Mouse (Mus musculus): Measurements from ENCODE around the gene 4930469K13Rik. TPM values are rescaled to one million over a fixed set of nuclear protein-coding genes. Genes with fewer than 3 reads are reported as not detected.

Gene 4930469K13Rik
- total and polyA plus RNA-seq, 3 experiments = 0.23 to 0.29 TPM; not detected in 1

GRCm38 (mm10) chr11:33939456-33940113 lies 158.8 kb downstream of the 4930469K13Rik start:
- H3K4me3 ChIP-seq (ENCODE audit: control insufficient read depth in 1 of 2, insufficient read depth in 1 of 2, low read depth in 2 of 2, low read length in 2 of 2) = peak overlapping the region; percentile 18 to 54
- peaks cover 0 to 58% of the 10 kb centered on the region in 2 experiments; a peak in 2 of 4 replicates for H3K36me3 ChIP-seq (ENCODE audit: control insufficient read depth in 1 of 2, insufficient read depth in 2 of 2, low read length in 2 of 2)
- no peaks in the 10 kb centered on the region; the same call in 1 of the 2 replicates for H3K79me2 ChIP-seq (ENCODE audit: control insufficient read depth, insufficient read depth, low read length, poor library complexity)
- H3K27me3 ChIP-seq (ENCODE audit: control insufficient read depth in 1 of 2, insufficient read depth in 2 of 2, low read length in 2 of 2) = no peaks in the 10 kb centered on the region
- peak overlapping the region; percentile 91 for H3K27ac ChIP-seq (ENCODE audit: control insufficient read depth, low read depth, low read length)
- peak; percentile 87 for DNase-seq (ENCODE audit: low read depth, low spot score)
- no peaks in the 10 kb centered on the region for H3K9me3 ChIP-seq (replicated peaks; ENCODE audit: insufficient read depth, low read length)
- peaks cover 26 to 60% of the 10 kb centered on the region in 2 experiments for H3K4me1 ChIP-seq (ENCODE audit: control insufficient read depth in 1 of 2, insufficient read depth in 2 of 2, low read length in 2 of 2)
- peak overlapping the region; percentile 46 for H3K9ac ChIP-seq (ENCODE audit: control insufficient read depth, low read depth, low read length, poor library complexity, severe bottlenecking)
- peak; percentile 75; the same call in 1 of the 2 replicates for TF ChIP-seq ZMIZ1 (IDR thresholded peaks at IDR 0.05; ENCODE audit: low read depth, low read length)
- no peak for TF ChIP-seq POLR2AphosphoS2 (IDR thresholded peaks at IDR 0.05; ENCODE audit: low read length)
- TF ChIP-seq POLR2A (IDR thresholded peaks at IDR 0.05; ENCODE audit: control insufficient read depth in 1 of 2, insufficient read depth in 1 of 2, low read depth in 1 of 2, low read length in 2 of 2, poor library complexity in 1 of 2) = no peak
- no peak for TF ChIP-seq JUND (IDR thresholded peaks at IDR 0.05; ENCODE audit: low read depth, low read length)
- no peak for TF ChIP-seq HCFC1 (IDR thresholded peaks at IDR 0.05; ENCODE audit: low read depth, low read length)
- peak; percentile 80; the same call in 1 of the 2 replicates for TF ChIP-seq SIN3A (IDR thresholded peaks at IDR 0.05; ENCODE audit: low read length)
- TF ChIP-seq NELFE (IDR thresholded peaks at IDR 0.05; ENCODE audit: low read depth, low read length) = no peak; the same call in 1 of the 2 replicates
- no peak for TF ChIP-seq NRF1 (IDR thresholded peaks at IDR 0.05; ENCODE audit: insufficient read depth, low read depth, low read length, poor library complexity, severe bottlenecking)
- TF ChIP-seq SMC3 (IDR thresholded peaks at IDR 0.05; ENCODE audit: low read depth, low read length) = no peak
- no peak for TF ChIP-seq E2F4 (IDR thresholded peaks at IDR 0.05; ENCODE audit: borderline replicate concordance, low read depth, low read length)
- TF ChIP-seq CTCF (IDR thresholded peaks at IDR 0.05 in 2 of 3, conservative IDR thresholded peaks at IDR 0.05 in 1 of 3; ENCODE audit: control insufficient read depth in 1 of 3, insufficient read depth in 1 of 3, low read depth in 2 of 3, low read length in 3 of 3, poor library complexity in 1 of 3, severe bottlenecking in 1 of 3) = peak in 1 of 3 experiments; percentile 4; a peak in 1 of 6 replicates
- TF ChIP-seq MYC (IDR thresholded peaks at IDR 0.05; ENCODE audit: low read depth, low read length) = 0 out of 2 replicates have a peak, but pooled peaks have one; percentile 77
- no peak for TF ChIP-seq RAD21 (IDR thresholded peaks at IDR 0.05; ENCODE audit: low read depth, low read length)
- TF ChIP-seq UBTF (IDR thresholded peaks at IDR 0.05; ENCODE audit: borderline replicate concordance, insufficient read depth, low read depth, low read length) = no peak
- TF ChIP-seq GATA1 (IDR thresholded peaks at IDR 0.05; ENCODE audit: low read depth, low read length) = peak; percentile 87
- no peak for TF ChIP-seq MEF2A (IDR thresholded peaks at IDR 0.05; ENCODE audit: extremely low read depth, insufficient replicate concordance, low read depth, low read length, poor library complexity, severe bottlenecking)
- peak; percentile 4; the same call in 1 of the 2 replicates for TF ChIP-seq BHLHE40 (IDR thresholded peaks at IDR 0.05; ENCODE audit: borderline replicate concordance, low read depth, low read length)
- peak; percentile 46; the same call in 1 of the 2 replicates for TF ChIP-seq TBP (IDR thresholded peaks at IDR 0.05; ENCODE audit: low read depth, low read length)
- peak; percentile 88 for TF ChIP-seq ETS1 (IDR thresholded peaks at IDR 0.05; ENCODE audit: low read depth, low read length)
- 0 out of 2 replicates have a peak, but pooled peaks have one; percentile 46 for TF ChIP-seq MAFK (IDR thresholded peaks at IDR 0.05; ENCODE audit: borderline replicate concordance, low read depth, low read length)
- TF ChIP-seq RCOR1 (IDR thresholded peaks at IDR 0.05; ENCODE audit: low read depth, low read length) = peak; percentile 85
- no peak; the same call in 1 of the 2 replicates for TF ChIP-seq ZC3H11A (IDR thresholded peaks at IDR 0.05; ENCODE audit: low read depth, low read length)
- TF ChIP-seq MXI1 (IDR thresholded peaks at IDR 0.05; ENCODE audit: low read depth, low read length) = peak; percentile 73
- no peak; the same call in 1 of the 2 replicates for TF ChIP-seq ZKSCAN1 (IDR thresholded peaks at IDR 0.05; ENCODE audit: low read depth, low read length)
- peak; percentile 54 for TF ChIP-seq TCF12 (IDR thresholded peaks at IDR 0.05; ENCODE audit: low read depth, low read length)
- TF ChIP-seq CHD2 (IDR thresholded peaks at IDR 0.05; ENCODE audit: low read length) = no peak
- TF ChIP-seq POLR2AphosphoS5 (IDR thresholded peaks at IDR 0.05; ENCODE audit: borderline replicate concordance, low read depth, low read length) = no peak
- no peak for TF ChIP-seq CHD1 (IDR thresholded peaks at IDR 0.05; ENCODE audit: low read depth, low read length)
- peak; percentile 65 to 86; a peak in 3 of 4 replicates for TF ChIP-seq EP300 (IDR thresholded peaks at IDR 0.05; ENCODE audit: low read depth in 1 of 2, low read length in 2 of 2)
- no peak; the same call in 1 of the 2 replicates for TF ChIP-seq MAZ (IDR thresholded peaks at IDR 0.05; ENCODE audit: low read depth, low read length)
- TF ChIP-seq USF1 (IDR thresholded peaks at IDR 0.05; ENCODE audit: low read depth, low read length) = no peak
- TF ChIP-seq GABPA (IDR thresholded peaks at IDR 0.05; ENCODE audit: low read depth, low read length) = no peak
- no peak for TF ChIP-seq USF2 (IDR thresholded peaks at IDR 0.05; ENCODE audit: borderline replicate concordance in 1 of 2, insufficient read depth in 1 of 2, low read depth in 1 of 2, low read length in 2 of 2)
- peak; percentile 67; the same call in 1 of the 2 replicates for TF ChIP-seq MYB (IDR thresholded peaks at IDR 0.05; ENCODE audit: low read depth, low read length)
- peak; percentile 76 for TF ChIP-seq ZNF384 (IDR thresholded peaks at IDR 0.05; ENCODE audit: low read depth, low read length)

All from MEL (cell line).